Mouse (Mus musculus) MEL (cell line): ENCODE data around the gene Matn1. TPM values are rescaled to one million over a fixed set of nuclear protein-coding genes. Genes with fewer than 3 reads are reported as not detected.

Experiments used
- DNase-seq: peaks from one replicate; pipeline ENCODE4 v3.0.0; 2011; ENCODE audit warnings: low read depth, low spot score
- H3K27ac ChIP-seq: 2 replicates; pipeline ENCODE4 v1.5.1; 2012; ENCODE audit warnings: low read depth, mild to moderate bottlenecking, control low read depth, low read length, moderate library complexity; ENCODE audit not compliant: control insufficient read depth
- H3K27me3 ChIP-seq, 2 experiments: fragments of 150-350 bp in 1 of 2; sonication (generic) in 1 of 2; 2 replicates each; pipeline ENCODE4 v1.6.1; 2012; ENCODE audit warnings: low read length in 2 of 2, mild to moderate bottlenecking in 2 of 2, improper control_type of control experiment in 1 of 2, moderate library complexity in 1 of 2; ENCODE audit not compliant: insufficient read depth in 2 of 2, control insufficient read depth in 1 of 2
- H3K36me3 ChIP-seq, 2 experiments: 2 replicates each; pipeline ENCODE4 v1.6.1; 2012 to 2014; ENCODE audit warnings: low read length in 2 of 2, improper control_type of control experiment in 1 of 2, inconsistent platforms in 1 of 2, mild to moderate bottlenecking in 1 of 2; ENCODE audit not compliant: insufficient read depth in 2 of 2, control insufficient read depth in 1 of 2
- H3K4me1 ChIP-seq, 2 experiments: fragments of 150-350 bp in 1 of 2; sonication (generic) in 1 of 2; 2 replicates each; pipeline ENCODE4 v1.6.1; 2012; ENCODE audit warnings: low read length in 2 of 2, improper control_type of control experiment in 1 of 2, mild to moderate bottlenecking in 1 of 2; ENCODE audit not compliant: insufficient read depth in 2 of 2, control insufficient read depth in 1 of 2
- H3K4me3 ChIP-seq, 2 experiments: fragments of 150-350 bp in 1 of 2; sonication (generic) in 1 of 2; 2 replicates each; pipeline ENCODE4 v1.5.1; 2012; ENCODE audit warnings: low read depth in 2 of 2, low read length in 2 of 2, mild to moderate bottlenecking in 2 of 2, moderate library complexity in 2 of 2, control low read depth in 1 of 2, improper control_type of control experiment in 1 of 2; ENCODE audit not compliant: control insufficient read depth in 1 of 2, insufficient read depth in 1 of 2
- H3K79me2 ChIP-seq: 2 replicates; pipeline ENCODE4 v1.6.1; 2012; ENCODE audit warnings: mild to moderate bottlenecking, low read length, moderate library complexity; ENCODE audit not compliant: control insufficient read depth, poor library complexity, insufficient read depth
- H3K9ac ChIP-seq: 2 replicates; pipeline ENCODE4 v1.6.1; 2012; ENCODE audit warnings: low read depth, mild to moderate bottlenecking, control low read depth, low read length, moderate library complexity; ENCODE audit not compliant: control insufficient read depth, poor library complexity, severe bottlenecking
- H3K9me3 ChIP-seq: fragments of 150-350 bp; sonication (generic); replicated peaks from 2 replicates; pipeline ENCODE4 v1.6.1; 2012; ENCODE audit warnings: mild to moderate bottlenecking, low read length, improper control_type of control experiment, moderate library complexity; ENCODE audit not compliant: insufficient read depth
- BHLHE40 ChIP-seq: IDR thresholded peaks from 2 replicates; pipeline ENCODE4 v1.6.1; 2012; ENCODE audit warnings: low read depth, mild to moderate bottlenecking, inconsistent platforms, low read length, improper control_type of control experiment, borderline replicate concordance
- CHD1 ChIP-seq: IDR thresholded peaks from 2 replicates; pipeline ENCODE4 v1.6.1; 2012; ENCODE audit warnings: low read depth, mild to moderate bottlenecking, inconsistent platforms, low read length, improper control_type of control experiment
- CHD2 ChIP-seq: IDR thresholded peaks from 2 replicates; pipeline ENCODE4 v1.6.1; 2011; ENCODE audit warnings: low read length, improper control_type of control experiment
- CTCF ChIP-seq, 3 experiments: IDR thresholded peaks in 2 of 3; conservative IDR thresholded peaks in 1 of 3; 2 replicates each; pipeline ENCODE4 v1.5.1; 2011 to 2012; ENCODE audit warnings: low read length in 3 of 3, low read depth in 2 of 3, mild to moderate bottlenecking in 2 of 3, improper control_type of control experiment in 1 of 3, inconsistent platforms in 1 of 3, mixed read lengths in 1 of 3, moderate library complexity in 1 of 3; ENCODE audit not compliant: control insufficient read depth in 1 of 3, insufficient read depth in 1 of 3, poor library complexity in 1 of 3, severe bottlenecking in 1 of 3
- E2F4 ChIP-seq: IDR thresholded peaks from 2 replicates; pipeline ENCODE4 v1.6.1; 2011; ENCODE audit warnings: low read depth, low read length, improper control_type of control experiment, borderline replicate concordance
- ELF1 ChIP-seq: IDR thresholded peaks from 2 replicates; pipeline ENCODE4 v1.6.1; 2014; ENCODE audit warnings: low read depth, mild to moderate bottlenecking, inconsistent platforms, low read length, improper control_type of control experiment, moderate library complexity
- EP300 ChIP-seq, 2 experiments: IDR thresholded peaks; 2 replicates each; pipeline ENCODE4 v1.6.1; 2011; ENCODE audit warnings: improper control_type of control experiment in 2 of 2, low read length in 2 of 2, low read depth in 1 of 2, mild to moderate bottlenecking in 1 of 2
- ETS1 ChIP-seq: IDR thresholded peaks from 2 replicates; pipeline ENCODE4 v1.6.1; 2012; ENCODE audit warnings: low read depth, mild to moderate bottlenecking, inconsistent platforms, low read length, improper control_type of control experiment, moderate library complexity
- GABPA ChIP-seq: IDR thresholded peaks from 2 replicates; pipeline ENCODE4 v1.6.1; 2012; ENCODE audit warnings: low read depth, mild to moderate bottlenecking, inconsistent platforms, low read length, improper control_type of control experiment, moderate library complexity
- GATA1 ChIP-seq: IDR thresholded peaks from 2 replicates; pipeline ENCODE4 v1.6.1; 2011; ENCODE audit warnings: low read depth, low read length, improper control_type of control experiment
- HCFC1 ChIP-seq: IDR thresholded peaks from 2 replicates; pipeline ENCODE4 v1.6.1; 2012; ENCODE audit warnings: low read depth, mild to moderate bottlenecking, inconsistent platforms, low read length, improper control_type of control experiment, moderate library complexity
- KAT2A ChIP-seq: conservative IDR thresholded peaks from 2 replicates; pipeline ENCODE4 v1.6.1; 2012; ENCODE audit warnings: low read depth, low read length, improper control_type of control experiment, inconsistent platforms
- MAFK ChIP-seq: IDR thresholded peaks from 2 replicates; pipeline ENCODE4 v1.6.1; 2011; ENCODE audit warnings: low read depth, mild to moderate bottlenecking, low read length, improper control_type of control experiment, borderline replicate concordance
- MAZ ChIP-seq: IDR thresholded peaks from 2 replicates; pipeline ENCODE4 v1.6.1; 2012; ENCODE audit warnings: low read depth, mild to moderate bottlenecking, inconsistent platforms, low read length, improper control_type of control experiment
- MEF2A ChIP-seq: IDR thresholded peaks from 2 replicates; pipeline ENCODE4 v1.6.1; 2014; ENCODE audit warnings: low read depth, mild to moderate bottlenecking, inconsistent platforms, low read length, improper control_type of control experiment; ENCODE audit not compliant: poor library complexity, insufficient replicate concordance, severe bottlenecking; ENCODE audit errors: extremely low read depth
- MXI1 ChIP-seq: IDR thresholded peaks from 2 replicates; pipeline ENCODE4 v1.6.1; 2011; ENCODE audit warnings: mild to moderate bottlenecking, low read depth, low read length, improper control_type of control experiment
- MYC ChIP-seq: IDR thresholded peaks from 2 replicates; pipeline ENCODE4 v1.6.1; 2011; ENCODE audit warnings: low read depth, mild to moderate bottlenecking, low read length, improper control_type of control experiment, moderate library complexity
- NELFE ChIP-seq: IDR thresholded peaks from 2 replicates; pipeline ENCODE4 v1.6.1; 2011; ENCODE audit warnings: low read depth, low read length, improper control_type of control experiment
- POLR2A ChIP-seq, 2 experiments: IDR thresholded peaks; 2 replicates each; pipeline ENCODE4 v1.6.1; 2011 to 2012; ENCODE audit warnings: low read length in 2 of 2, mild to moderate bottlenecking in 2 of 2, control low read depth in 1 of 2, improper control_type of control experiment in 1 of 2, low read depth in 1 of 2, moderate library complexity in 1 of 2; ENCODE audit not compliant: control insufficient read depth in 1 of 2, insufficient read depth in 1 of 2, poor library complexity in 1 of 2
- POLR2AphosphoS2 ChIP-seq: IDR thresholded peaks from 2 replicates; pipeline ENCODE4 v1.6.1; 2011; ENCODE audit warnings: low read length, improper control_type of control experiment
- RCOR1 ChIP-seq: IDR thresholded peaks from 2 replicates; pipeline ENCODE4 v1.6.1; 2012; ENCODE audit warnings: low read depth, mild to moderate bottlenecking, inconsistent platforms, low read length, improper control_type of control experiment
- SIN3A ChIP-seq: IDR thresholded peaks from 2 replicates; pipeline ENCODE4 v1.6.1; 2012; ENCODE audit warnings: low read length, improper control_type of control experiment, inconsistent platforms
- SMC3 ChIP-seq: IDR thresholded peaks from 2 replicates; pipeline ENCODE4 v1.6.1; 2011; ENCODE audit warnings: low read depth, low read length, improper control_type of control experiment
- TAL1 ChIP-seq: IDR thresholded peaks from 2 replicates; pipeline ENCODE4 v1.6.1; 2012; ENCODE audit warnings: mild to moderate bottlenecking, inconsistent platforms, low read length, moderate library complexity, mixed read lengths
- TCF12 ChIP-seq: IDR thresholded peaks from 2 replicates; pipeline ENCODE4 v1.6.1; 2014; ENCODE audit warnings: low read depth, mild to moderate bottlenecking, inconsistent platforms, low read length, improper control_type of control experiment, moderate library complexity
- UBTF ChIP-seq: IDR thresholded peaks from 2 replicates; pipeline ENCODE4 v1.6.1; 2012; ENCODE audit warnings: low read depth, mild to moderate bottlenecking, inconsistent platforms, low read length, improper control_type of control experiment, moderate library complexity, borderline replicate concordance; ENCODE audit not compliant: insufficient read depth
- USF2 ChIP-seq, 2 experiments: IDR thresholded peaks; 2 replicates each; pipeline ENCODE4 v1.6.1; 2011 to 2012; ENCODE audit warnings: improper control_type of control experiment in 2 of 2, low read length in 2 of 2, borderline replicate concordance in 1 of 2, inconsistent platforms in 1 of 2, low read depth in 1 of 2, mild to moderate bottlenecking in 1 of 2; ENCODE audit not compliant: insufficient read depth in 1 of 2
- ZC3H11A ChIP-seq: IDR thresholded peaks from 2 replicates; pipeline ENCODE4 v1.6.1; 2012; ENCODE audit warnings: low read depth, mild to moderate bottlenecking, inconsistent platforms, low read length, improper control_type of control experiment
- ZKSCAN1 ChIP-seq: IDR thresholded peaks from 2 replicates; pipeline ENCODE4 v1.6.1; 2012; ENCODE audit warnings: low read depth, mild to moderate bottlenecking, inconsistent platforms, low read length, improper control_type of control experiment, moderate library complexity
- ZMIZ1 ChIP-seq: IDR thresholded peaks from 2 replicates; pipeline ENCODE4 v1.6.1; 2012; ENCODE audit warnings: low read depth, mild to moderate bottlenecking, inconsistent platforms, low read length, improper control_type of control experiment, moderate library complexity
- polyA plus RNA-seq, 2 experiments: library from polyadenylated mRNA; stranded (reverse) in 1 of 2; unstranded in 1 of 2; fragments of >175 nt in 1 of 2; fragments of >200 nt in 1 of 2; gene quantifications; 2 replicates each; pipeline versions ENCODE4 v1.2.1 to v1.2.4; 2012; ENCODE audit warnings: low replicate concordance in 2 of 2, low read depth in 1 of 2; ENCODE audit not compliant: insufficient read length in 2 of 2, insufficient read depth in 1 of 2, missing spikeins in 1 of 2
- total RNA-seq: library from RNA; depleted of rRNA; stranded (reverse); fragments of 300-350 nt; gene quantifications from 2 replicates; pipeline ENCODE4 v1.2.3, GENCODE M21; 2012

The Matn1 gene
- total and polyA plus RNA-seq, 3 experiments: not detected

GRCm38 (mm10) chr4:130919750-130920356, 24.3 kb upstream of the Matn1 start (continued):
- TF ChIP-seq MYC (no peak), EP300 (IDR thresholded peaks at IDR 0.05; ENCODE audit: low read depth in 1 of 2, low read length in 2 of 2) (peak; percentile 32 to 51; a peak in 3 of 4 replicates), NELFE (no peak), ZKSCAN1 (no peak), GABPA (no peak), UBTF (no peak), KAT2A (no peak), POLR2AphosphoS2 (no peak)

GRCm38 (mm10) chr4:130920951-130921693, 23.1 kb upstream of the Matn1 start:
- Histone ChIP-seq H3K4me1 (peaks cover 13 to 44% of the 10 kb centered on the region in 2 experiments), H3K27ac (peak overlapping the region; percentile 80), H3K9ac (peak overlapping the region; percentile 39; the same call in 1 of the 2 replicates), H3K36me3 (peaks cover 0 to 45% of the 10 kb centered on the region in 2 experiments; a peak in 2 of 4 replicates), H3K9me3 (no peaks in the 10 kb centered on the region), H3K79me2 (peaks cover 33% of the 10 kb centered on the region), H3K4me3 (no peak overlapping the region), H3K27me3 (no peaks in the 10 kb centered on the region)
- peak; percentile 83 for DNase-seq
- TF ChIP-seq NELFE (no peak), KAT2A (no peak), RCOR1 (peak; percentile 42; the same call in 1 of the 2 replicates), GATA1 (peak; percentile 70), MXI1 (peak; percentile 6; the same call in 1 of the 2 replicates), MAFK (peak; percentile 54; the same call in 1 of the 2 replicates), ELF1 (0 out of 2 replicates have a peak, but pooled peaks have one; percentile 14), MEF2A (peak; percentile 20; the same call in 1 of the 2 replicates), BHLHE40 (peak; percentile 83), E2F4 (no peak), ZMIZ1 (no peak), CTCF (IDR thresholded peaks at IDR 0.05 in 2 of 3, conservative IDR thresholded peaks at IDR 0.05 in 1 of 3; ENCODE audit: control insufficient read depth in 1 of 3, insufficient read depth in 1 of 3, low read depth in 2 of 3, low read length in 3 of 3, poor library complexity in 1 of 3, severe bottlenecking in 1 of 3) (no peak), TCF12 (peak; percentile 84), ZC3H11A (no peak), ETS1 (peak; percentile 100), POLR2A (IDR thresholded peaks at IDR 0.05; ENCODE audit: control insufficient read depth in 1 of 2, insufficient read depth in 1 of 2, low read depth in 1 of 2, low read length in 2 of 2, poor library complexity in 1 of 2) (no peak), SIN3A (peak; percentile 94), UBTF (no peak), POLR2AphosphoS2 (no peak), SMC3 (0 out of 2 replicates have a peak, but pooled peaks have one; percentile 5), MAZ (peak; percentile 90), EP300 (IDR thresholded peaks at IDR 0.05; ENCODE audit: low read depth in 1 of 2, low read length in 2 of 2) (peak; percentile 86 to 92), USF2 (IDR thresholded peaks at IDR 0.05; ENCODE audit: borderline replicate concordance in 1 of 2, insufficient read depth in 1 of 2, low read depth in 1 of 2, low read length in 2 of 2) (no peak), HCFC1 (peak; percentile 50; the same call in 1 of the 2 replicates), TAL1 (peak; percentile 83), CHD1 (no peak), CHD2 (no peak)
